Mouse (Mus musculus): Measurements from ENCODE around the gene Uvrag.

The Uvrag gene

DNA sequence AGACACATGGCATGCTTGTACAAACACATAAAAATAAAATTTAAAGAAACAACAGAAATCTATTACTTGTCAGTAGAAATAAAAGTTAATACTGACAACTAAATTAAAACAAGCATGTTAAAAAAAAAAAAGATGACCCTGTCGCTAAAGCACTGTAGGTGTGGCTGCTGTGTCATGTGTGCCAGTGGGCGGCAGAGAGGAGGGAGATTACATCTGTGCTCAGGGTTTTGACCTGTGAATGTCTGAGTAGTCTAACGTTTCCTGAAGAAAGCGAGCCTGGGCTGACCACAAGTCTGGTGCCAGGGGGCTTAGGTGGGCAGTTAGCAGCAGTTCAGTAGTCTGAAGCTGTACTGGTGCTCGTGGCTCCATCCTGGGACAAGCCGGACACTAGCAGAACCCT is 205.2 kb downstream of the Uvrag start:
- CTCF ChIA-PET = interaction anchor here (0.6 to 1.7 kb wide), 4 partner anchors 21 to 93 kb away, joined by 3 to 12 read pairs (median 5); no protein-coding TSS in a partner anchor
- POLR2A ChIA-PET = no interaction called here

DNA sequence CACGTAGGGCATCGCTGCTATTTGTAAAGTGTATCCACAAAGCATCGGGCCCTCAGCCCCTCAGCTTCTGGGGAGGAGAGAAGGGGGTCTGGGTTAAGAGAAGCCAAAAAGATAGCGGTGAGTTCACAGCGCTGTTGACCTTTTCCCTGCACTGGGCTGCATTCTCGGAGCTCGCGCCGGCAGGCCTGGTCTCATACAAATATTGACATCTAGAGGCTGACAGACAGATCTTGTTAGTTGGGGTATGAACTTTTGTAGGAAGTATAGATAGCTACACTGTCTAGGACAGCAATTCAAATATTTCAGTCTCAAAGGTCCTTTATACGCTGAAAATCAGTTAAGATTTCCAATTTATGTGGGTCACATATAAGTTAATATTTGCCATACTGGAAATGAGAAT is 205.7 kb downstream of the Uvrag start:
- ChIA-PET CTCF (interaction anchor here in 3 of 4 experiments (0.6 to 1.7 kb wide), 3 partner anchors 20 to 86 kb away, joined by 3 to 12 read pairs (median 6); no protein-coding TSS in a partner anchor), POLR2A (no interaction called here)

DNA sequence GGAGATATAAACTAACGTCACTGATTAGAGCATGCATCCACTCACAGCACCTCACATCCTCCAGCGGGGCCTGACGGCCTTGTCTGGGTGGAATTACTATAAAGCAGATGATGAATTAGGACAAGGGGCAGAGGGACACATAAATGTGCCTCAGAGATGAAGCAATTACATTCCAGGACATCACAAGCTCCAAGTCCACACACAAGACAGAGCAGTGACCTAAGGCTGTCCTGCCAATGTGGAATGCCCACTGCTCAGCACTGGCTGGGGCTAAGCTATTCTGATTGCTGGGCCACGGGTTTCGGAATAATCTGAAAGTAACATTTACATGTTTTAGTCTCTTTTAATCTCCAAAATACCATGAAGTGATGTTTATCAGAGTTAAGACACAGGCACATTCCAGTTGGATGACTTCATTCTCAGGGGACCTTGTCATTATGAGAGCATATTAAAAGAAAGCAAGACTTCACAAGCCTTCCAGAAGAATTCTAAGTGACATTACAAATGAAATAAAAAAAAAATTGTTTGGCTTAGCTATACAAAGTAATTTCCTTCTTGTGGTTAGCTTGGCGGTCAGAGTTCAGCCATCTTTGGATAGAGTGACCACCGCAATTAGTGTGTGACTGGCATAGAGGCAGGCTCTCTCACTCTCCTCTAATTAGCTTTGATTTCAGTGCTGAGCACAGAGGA is 212.5 kb downstream of the Uvrag start:
- POLR2A ChIA-PET = interaction anchor here in 1 of 4 experiments (1.0 to 1.2 kb wide), 2 partner anchors 10 to 27 kb away, joined by 3 to 4 read pairs; no protein-coding TSS in a partner anchor
- CTCF ChIA-PET = no interaction called here

DNA sequence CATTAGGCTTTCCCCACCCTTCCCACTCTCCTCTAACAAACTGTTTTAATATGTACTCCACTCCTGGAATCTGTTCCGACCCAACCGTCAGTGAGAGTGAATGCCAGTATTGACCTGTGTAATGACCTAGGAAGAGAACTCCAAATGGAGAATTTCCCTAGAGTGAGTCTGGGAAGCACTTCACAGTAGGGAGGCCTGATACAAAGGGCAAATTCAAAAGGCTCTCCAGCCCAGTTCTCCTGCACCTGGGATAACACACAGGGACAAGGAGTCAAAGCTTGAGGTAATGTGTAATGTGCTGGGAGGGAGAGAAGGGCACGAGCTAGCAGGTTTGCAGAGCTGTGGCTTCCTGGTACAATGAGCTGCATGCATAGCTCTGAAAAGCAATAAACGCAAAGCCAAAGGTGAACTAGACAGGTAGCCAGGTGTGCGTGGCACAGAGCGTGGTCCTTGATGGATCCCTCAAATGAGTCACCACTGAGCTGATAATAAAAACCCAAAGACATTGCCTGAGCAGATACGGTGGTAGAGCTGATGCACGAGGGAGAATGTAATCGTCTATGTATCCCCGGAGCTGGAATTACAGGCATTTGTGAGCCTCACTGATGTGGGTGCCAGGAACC is 213.9 kb downstream of the Uvrag start:
- ChIA-PET CTCF (no interaction called here), POLR2A (interaction anchor here in 3 of 4 experiments (0.5 to 1.2 kb wide), 3 partner anchors 13 to 119 kb away, joined by 3 to 4 read pairs (median 4); no protein-coding TSS in a partner anchor)

DNA sequence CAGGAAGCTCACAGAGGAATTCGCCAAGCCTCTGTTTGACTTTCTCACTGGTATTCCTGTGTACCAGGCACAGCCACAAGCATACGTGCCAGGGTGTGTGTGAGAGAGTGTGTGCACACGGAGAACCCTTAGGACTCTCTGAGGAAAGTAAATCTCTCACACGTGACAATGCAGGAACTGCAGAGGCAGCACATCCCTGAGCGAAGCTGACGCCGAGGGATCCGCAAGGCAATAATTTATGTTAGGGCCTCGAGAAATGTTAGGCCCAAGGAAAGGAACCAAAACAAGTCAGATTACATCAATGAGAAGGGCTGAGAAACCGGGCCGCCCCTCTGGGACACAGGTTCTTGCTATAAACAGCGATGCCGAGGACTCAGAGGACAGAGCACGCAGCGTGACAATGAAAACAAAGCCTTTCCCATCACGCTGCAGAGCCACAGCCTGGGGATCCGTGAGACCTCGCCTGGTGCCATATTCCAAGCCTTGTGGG is 216.5 kb downstream of the Uvrag start:
- ChIA-PET POLR2A (no interaction called here), CTCF (no interaction called here)

DNA sequence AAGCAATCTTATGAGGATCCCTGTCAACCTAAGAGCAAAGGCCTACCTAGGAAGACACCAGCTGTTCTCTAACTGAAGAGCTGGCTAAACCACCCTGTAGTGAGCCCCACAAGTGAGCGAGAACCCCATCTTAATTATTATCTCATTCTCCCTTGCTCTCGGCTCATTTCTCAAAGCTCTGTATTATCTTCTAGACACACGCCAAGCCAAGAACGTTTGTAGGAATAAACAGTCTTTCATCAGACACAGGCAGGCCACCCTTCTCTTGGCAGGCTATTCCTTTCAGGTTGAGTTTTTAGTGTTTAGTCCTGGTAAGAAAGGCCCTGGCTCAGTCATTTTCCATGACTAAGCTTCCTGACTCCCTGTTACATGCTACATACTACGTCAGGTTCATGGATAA is 218.0 kb downstream of the Uvrag start:
- ChIA-PET CTCF (no interaction called here), POLR2A (interaction anchor here in 1 of 4 experiments (1.3 kb wide), 1 partner anchor 10 kb away, joined by 5 read pairs; no protein-coding TSS in a partner anchor)

DNA sequence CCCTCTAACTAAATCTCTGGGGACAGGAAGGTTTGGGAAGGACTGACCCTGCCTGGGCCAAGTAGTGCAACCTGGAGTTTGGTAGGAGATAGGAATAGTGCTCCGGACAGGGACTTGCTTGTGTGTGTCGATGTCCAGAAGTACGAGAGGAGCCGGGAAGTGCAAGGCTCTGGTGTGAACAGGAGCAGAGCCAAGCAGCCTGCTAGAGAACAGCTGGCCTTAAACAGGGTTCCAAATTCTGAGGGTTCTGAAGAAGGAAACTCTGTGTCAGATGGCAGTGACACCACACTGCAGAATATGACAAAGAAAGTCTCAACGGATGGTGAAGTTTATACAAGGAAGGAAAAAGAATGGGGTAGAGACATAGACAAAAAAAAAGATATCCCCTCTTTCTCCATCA is 223.5 kb downstream of the Uvrag start:
- CTCF ChIA-PET = no interaction called here
- POLR2A ChIA-PET = no interaction called here

DNA sequence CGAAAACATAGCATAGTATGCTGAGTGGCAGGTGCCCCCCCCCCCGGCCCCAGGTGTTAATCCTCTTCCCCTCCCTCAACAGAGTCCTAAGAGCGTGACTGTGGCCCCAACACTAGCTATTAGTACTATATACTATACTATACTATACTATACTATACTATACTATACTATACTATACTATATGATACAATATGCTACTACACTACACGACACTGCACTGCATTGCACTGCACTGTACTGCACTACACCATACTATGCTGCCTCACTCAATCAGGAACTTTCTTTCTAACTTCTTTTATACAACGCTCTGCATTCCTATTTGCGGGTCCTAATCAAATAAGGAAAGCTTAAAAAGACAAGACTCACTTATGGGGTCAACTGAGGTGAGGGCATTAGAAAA is 224.4 kb downstream of the Uvrag start:
- ChIA-PET CTCF (no interaction called here), POLR2A (interaction anchor here in 1 of 4 experiments (0.7 kb wide), 1 partner anchor 12 kb away, joined by 4 read pairs; no protein-coding TSS in a partner anchor)

DNA sequence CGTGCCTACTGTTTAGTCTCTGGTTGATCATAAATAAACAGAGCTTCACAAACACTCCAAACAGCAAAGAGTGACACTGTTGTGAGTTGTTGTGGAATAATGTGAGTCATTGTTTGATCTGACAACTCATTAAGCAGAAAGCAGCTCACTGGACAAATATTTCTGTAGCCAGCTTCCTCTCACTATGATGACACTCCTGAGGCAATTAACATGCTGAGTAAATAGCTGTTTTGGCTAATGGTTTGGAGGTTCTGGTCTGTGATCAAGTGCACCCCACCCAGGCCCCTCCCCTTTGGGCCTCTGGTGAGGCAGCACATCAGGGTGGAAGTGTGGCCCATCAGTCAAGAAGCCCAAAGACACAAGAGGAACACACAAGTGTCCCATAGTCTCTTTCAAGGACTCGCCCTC is 228.0 kb downstream of the Uvrag start:
- ChIA-PET POLR2A (no interaction called here), CTCF (interaction anchor here in 1 of 4 experiments (1.3 kb wide), 1 partner anchor 12 kb away, joined by 4 read pairs; no protein-coding TSS in a partner anchor)

DNA sequence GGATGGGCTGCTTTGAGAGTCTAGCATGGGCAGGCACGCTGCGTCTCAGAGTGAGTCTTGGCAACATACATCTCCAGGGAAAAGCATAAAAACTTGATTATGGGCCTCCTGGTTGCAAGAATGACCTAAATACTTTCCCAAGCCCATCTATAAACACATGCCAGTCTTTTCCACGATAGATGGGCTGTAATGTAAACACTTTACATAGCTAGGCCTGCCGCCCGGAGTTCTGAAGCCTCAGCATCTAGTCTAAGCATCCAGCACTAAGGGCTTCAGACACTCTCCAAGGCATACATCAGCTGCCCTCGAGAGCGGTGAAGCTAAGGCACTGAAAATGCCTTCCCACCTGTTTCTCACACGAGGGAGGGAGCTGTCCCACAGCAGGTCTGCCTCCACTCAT is 229.7 kb downstream of the Uvrag start:
- CTCF ChIA-PET = interaction anchor here in 2 of 4 experiments (0.5 to 0.6 kb wide), 4 partner anchors 20 to 209 kb away, joined by 3 to 8 read pairs (median 6); no protein-coding TSS in a partner anchor
- POLR2A ChIA-PET = interaction anchor here in 2 of 4 experiments (0.7 to 1.3 kb wide), 3 partner anchors 8 to 69 kb away, joined by 3 to 4 read pairs (median 3); no protein-coding TSS in a partner anchor

DNA sequence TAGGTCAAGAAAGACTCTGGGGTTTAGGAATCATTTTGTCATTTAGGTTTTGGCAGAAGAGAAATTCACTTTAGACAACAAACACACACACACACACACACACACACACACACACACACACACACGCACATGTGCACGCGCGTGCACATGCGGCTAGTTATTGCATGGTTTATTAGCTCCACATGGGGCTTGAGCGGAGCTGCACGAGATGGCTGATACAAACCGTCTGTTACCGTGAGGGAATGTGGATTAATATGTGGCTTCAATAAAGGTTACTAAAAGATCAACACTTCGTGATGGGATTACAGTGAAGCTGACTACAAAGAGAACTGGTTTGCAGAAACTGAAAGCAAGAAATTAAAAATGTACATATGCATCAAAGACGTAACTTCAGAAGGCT is 230.2 kb downstream of the Uvrag start:
- POLR2A ChIA-PET = interaction anchor here in 2 of 4 experiments (0.6 to 1.4 kb wide), 5 partner anchors 8 to 80 kb away, joined by 3 to 4 read pairs (median 3); no protein-coding TSS in a partner anchor
- CTCF ChIA-PET = interaction anchor here in 3 of 4 experiments (0.5 to 1.1 kb wide), 5 partner anchors 21 to 413 kb away, joined by 3 to 8 read pairs (median 6); no protein-coding TSS in a partner anchor

DNA sequence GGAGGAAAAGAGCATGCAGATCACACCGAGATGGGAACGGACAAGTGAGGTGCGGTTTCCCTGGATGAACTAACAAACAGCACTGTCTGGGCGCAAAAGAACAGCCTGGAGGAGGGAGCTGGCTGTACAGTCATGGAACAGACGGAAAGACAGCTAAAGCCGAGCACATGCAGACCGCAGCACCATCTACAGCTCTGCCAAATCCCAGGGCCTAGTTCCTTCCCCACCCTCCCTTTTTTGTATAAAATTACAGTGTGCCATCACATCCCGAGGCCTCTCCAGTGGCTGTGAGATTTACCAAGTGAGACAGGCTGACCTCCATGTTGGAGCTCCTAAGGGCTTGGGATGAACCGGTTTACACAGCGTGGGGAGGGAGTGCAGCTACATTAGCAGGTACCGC is 230.8 kb downstream of the Uvrag start:
- ChIA-PET POLR2A (interaction anchor here in 2 of 4 experiments (0.6 to 1.4 kb wide), 3 partner anchors 38 to 80 kb away, joined by 3 to 4 read pairs (median 3); no protein-coding TSS in a partner anchor), CTCF (interaction anchor here in 3 of 4 experiments (0.6 to 1.1 kb wide), 3 partner anchors 43 to 413 kb away, joined by 3 to 8 read pairs (median 3); no protein-coding TSS in a partner anchor)

DNA sequence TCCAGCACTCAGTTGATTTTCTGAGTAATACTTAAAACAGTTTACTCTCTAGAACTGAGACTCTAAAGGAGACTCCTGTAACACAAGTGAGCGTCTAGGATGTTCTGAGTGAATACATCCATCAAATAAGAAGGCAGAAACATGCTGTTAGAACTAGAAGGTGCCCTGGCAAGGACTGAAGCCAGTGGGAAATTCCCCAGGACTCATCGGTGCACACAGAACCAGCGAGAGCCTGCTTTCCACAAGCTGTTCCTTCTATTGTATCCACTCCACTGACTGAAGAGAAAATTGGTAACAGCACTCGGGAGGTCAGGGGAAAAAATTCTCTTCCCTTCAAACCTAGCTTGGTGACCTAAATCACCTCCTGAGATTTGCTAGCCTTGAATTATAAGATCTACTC is 233.5 kb downstream of the Uvrag start:
- ChIA-PET POLR2A (no interaction called here), CTCF (no interaction called here)

DNA sequence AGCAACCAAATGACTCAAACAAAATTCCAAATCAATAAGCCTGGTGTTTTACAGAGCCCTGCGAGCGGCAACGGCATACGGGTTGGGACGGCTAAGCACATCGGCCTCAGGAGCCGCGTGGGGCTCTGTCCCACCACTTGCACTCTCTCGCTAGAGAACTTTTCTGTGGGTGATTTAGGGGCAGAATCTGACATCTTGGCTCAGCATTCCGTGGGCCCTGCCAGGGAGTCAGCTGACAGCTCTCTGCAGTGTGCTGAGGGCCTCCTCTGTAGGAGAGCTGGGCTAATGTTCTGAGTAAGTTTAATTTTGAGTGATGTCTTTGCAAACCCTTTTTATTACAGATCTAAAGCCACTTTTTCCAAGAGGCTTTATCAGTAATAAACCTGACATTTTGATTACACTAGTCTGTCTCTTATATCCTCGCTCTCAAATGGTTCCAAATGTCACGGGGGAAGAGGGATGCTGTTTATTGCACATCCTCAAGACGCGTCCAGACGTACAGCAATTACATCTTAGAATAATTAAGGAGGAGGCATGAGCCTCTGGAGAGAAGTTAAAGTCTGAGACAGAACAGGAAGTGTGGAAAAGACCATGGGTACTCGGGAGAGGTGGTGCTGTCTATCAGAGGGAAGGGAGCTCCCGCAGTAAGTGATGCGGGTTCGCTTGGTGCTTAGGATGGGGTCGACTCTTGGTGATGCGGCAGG is 236.1 kb downstream of the Uvrag start:
- CTCF ChIA-PET = interaction anchor here in 1 of 4 experiments (1.2 to 1.4 kb wide), 2 partner anchors 13 to 67 kb away, joined by 3 to 4 read pairs; no protein-coding TSS in a partner anchor
- POLR2A ChIA-PET = interaction anchor here in 2 of 4 experiments (1.1 to 1.5 kb wide), 4 partner anchors 12 to 21 kb away, joined by 3 to 4 read pairs (median 3); no protein-coding TSS in a partner anchor

DNA sequence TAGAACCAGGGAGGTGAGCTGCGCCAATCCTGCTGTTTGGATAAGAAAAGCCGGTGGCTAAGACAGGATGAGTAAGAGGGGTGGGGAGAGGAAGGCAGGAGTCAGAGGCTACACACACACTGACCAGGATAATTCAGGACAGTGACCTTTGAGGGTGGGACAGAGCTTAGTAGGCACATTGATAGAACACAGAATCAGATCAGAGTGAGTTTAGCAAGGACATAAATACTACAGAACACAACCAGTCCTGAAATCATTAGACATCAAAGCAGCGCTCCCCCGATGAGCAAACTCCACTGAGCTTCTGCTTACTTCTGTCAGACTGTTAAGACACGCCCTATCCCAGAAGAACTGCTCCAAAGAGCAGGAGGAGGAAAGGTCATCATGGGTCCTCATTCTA is 237.1 kb downstream of the Uvrag start:
- CTCF ChIA-PET = interaction anchor here in 3 of 4 experiments (0.5 to 1.4 kb wide), 4 partner anchors 13 to 325 kb away, joined by 3 to 7 read pairs (median 4); no protein-coding TSS in a partner anchor
- POLR2A ChIA-PET = interaction anchor here in 2 of 4 experiments (0.6 to 1.4 kb wide), 3 partner anchors 13 to 64 kb away, joined by 3 to 4 read pairs (median 4); no protein-coding TSS in a partner anchor

DNA sequence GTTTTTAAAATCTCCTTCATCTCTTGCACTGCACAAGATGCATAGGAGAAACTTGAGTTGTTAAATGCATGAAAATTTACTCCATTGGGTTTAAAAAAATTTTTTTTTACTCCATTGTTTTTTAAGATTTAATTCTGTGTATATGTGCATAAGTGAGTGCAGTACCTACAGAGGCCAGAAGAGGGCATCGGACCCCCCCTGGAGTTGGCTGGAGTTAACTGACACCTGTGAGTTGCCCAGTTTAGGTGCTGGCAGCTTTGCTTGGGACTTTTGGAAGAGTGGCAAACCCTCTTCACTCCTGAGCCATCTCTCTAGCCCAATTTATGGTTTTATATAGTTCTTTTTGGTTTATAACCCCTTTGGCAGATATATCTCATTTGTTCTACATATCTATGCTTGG is 239.8 kb downstream of the Uvrag start:
- ChIA-PET CTCF (interaction anchor here in 2 of 4 experiments (0.6 to 1.0 kb wide), 4 partner anchors 12 to 360 kb away, joined by 3 to 7 read pairs (median 4); no protein-coding TSS in a partner anchor), POLR2A (interaction anchor here in 2 of 4 experiments (0.6 to 1.2 kb wide), 3 partner anchors 13 to 61 kb away, joined by 3 to 4 read pairs (median 3); no protein-coding TSS in a partner anchor)

DNA sequence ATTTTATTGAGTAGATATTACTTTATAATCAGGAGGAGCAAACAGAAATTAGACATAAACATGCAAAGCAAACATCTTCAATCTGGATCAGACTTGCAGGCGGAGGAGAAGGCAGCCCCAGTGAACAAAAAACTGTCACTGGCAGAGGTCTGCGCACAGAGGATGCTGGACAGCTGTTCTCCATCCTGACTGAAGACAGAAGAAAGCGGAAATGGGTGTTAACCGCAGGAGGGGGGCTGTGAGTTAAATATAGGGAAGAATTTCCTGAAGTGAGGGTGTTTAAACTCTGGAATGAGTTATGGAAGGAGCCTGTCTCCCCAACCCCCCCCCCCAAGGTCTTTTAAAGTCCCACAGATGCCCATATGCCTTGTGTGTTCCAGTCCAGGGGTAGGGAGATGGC is 241.1 kb downstream of the Uvrag start:
- POLR2A ChIA-PET = no interaction called here
- CTCF ChIA-PET = interaction anchor here in 1 of 4 experiments (0.6 kb wide), 1 partner anchor 267 kb away, joined by 4 read pairs; no protein-coding TSS in a partner anchor

DNA sequence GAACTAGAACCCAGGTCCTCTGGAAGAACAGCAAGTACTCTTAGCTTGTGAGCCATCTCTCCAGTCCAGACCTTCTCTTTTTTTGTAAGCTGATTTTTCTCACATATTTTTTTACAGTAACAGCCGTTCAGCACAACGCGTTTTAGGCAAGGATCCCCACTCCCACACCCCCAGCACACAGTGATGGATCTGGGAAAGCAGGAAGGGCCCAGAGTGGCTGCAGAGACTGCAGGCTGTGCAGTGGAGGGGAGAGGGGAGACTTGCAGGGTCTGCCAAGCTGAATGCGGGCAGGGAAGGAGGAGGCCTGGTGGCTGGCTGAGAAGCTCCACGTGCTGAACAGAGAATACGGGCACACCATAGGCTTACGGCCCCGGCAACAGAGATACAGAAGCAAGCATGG is 243.6 kb downstream of the Uvrag start:
- CTCF ChIA-PET = interaction anchor here in 1 of 4 experiments (0.6 kb wide), 1 partner anchor 37 kb away, joined by 3 read pairs; no protein-coding TSS in a partner anchor
- POLR2A ChIA-PET = interaction anchor here in 1 of 4 experiments (0.9 kb wide), 1 partner anchor 63 kb away, joined by 3 read pairs; no protein-coding TSS in a partner anchor

All from embryonic stem cell, embryonic (primary cell).